Mouse (Mus musculus) olfactory bulb, adult 2 months (tissue): Measurements from ENCODE around the gene Myzap. TPM values are rescaled to one million over a fixed set of nuclear protein-coding genes. Genes with fewer than 3 reads are reported as not detected.
"Not testable (repeated sequence)": the region's sequence is repeated elsewhere in the genome, so short reads cannot be mapped to it uniquely, and the experiment has no call there.

ENCODE experiments used
- H3K27ac ChIP-seq: fragments of 200-500 bp; 2 replicates; pipeline ENCODE4 v1.5.1; 2012; ENCODE audit warnings: low read depth, low read length; ENCODE audit not compliant: insufficient read depth
- H3K4me1 ChIP-seq: fragments of 200-500 bp; 2 replicates; pipeline ENCODE4 v1.6.1; 2012; ENCODE audit warnings: low read length; ENCODE audit not compliant: control insufficient read depth, insufficient read depth
- H3K4me3 ChIP-seq: fragments of 200-500 bp; 2 replicates; pipeline ENCODE4 v1.5.1; 2012; ENCODE audit warnings: mild to moderate bottlenecking, low read depth, low read length, moderate library complexity; ENCODE audit not compliant: insufficient read depth
- CTCF ChIP-seq: fragments of 200-500 bp; IDR thresholded peaks from 2 replicates; pipeline ENCODE4 v1.5.1; 2012; ENCODE audit warnings: low read depth, mild to moderate bottlenecking, low read length, moderate library complexity; ENCODE audit not compliant: insufficient read depth
- POLR2A ChIP-seq: fragments of 200-500 bp; IDR thresholded peaks from 2 replicates; pipeline ENCODE4 v1.6.1; 2012; ENCODE audit warnings: mild to moderate bottlenecking, low read depth, low read length, moderate library complexity; ENCODE audit not compliant: insufficient read depth
- WGBS: fragments of 180-500 bp; shearing (Covaris S2); methylation state at CpG from one replicate; pipeline ENCODE4 v1.1.7; 2018; 5-methylcytosine and 5-hydroxymethylcytosine counted together
- polyA plus RNA-seq: library from polyadenylated mRNA; stranded (reverse); fragments of >200 nt; gene quantifications from 2 replicates; pipeline ENCODE4 v1.2.4, GENCODE M21; 2012; ENCODE audit warnings: low replicate concordance; ENCODE audit not compliant: missing spikeins, insufficient read depth, insufficient read length

Myzap gene
- polyA plus RNA-seq, 1 experiment, result not detected

DNA sequence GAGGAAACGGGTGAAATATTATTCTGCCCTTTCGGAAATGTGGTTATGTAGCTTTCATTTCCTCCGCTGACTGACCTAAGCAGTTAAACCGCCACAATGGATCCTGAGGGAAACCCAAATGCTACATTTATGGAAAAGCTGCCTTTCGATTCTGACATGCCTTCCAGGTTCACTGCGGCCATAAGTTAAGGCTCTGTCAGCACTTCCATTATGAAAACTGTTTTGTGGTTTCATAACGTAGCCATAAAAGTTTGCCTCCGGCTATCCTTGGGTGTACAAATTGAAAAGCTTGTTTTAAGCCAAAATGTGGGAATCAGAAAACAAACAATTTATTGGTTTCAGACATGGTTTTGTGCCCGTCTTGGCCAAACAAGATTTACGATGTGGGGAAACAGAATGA is 79.3 kb downstream of the Myzap start:
- Histone ChIP-seq H3K4me3 (no peak overlapping the region), H3K27ac (no peak overlapping the region), H3K4me1 (no peaks in the 10 kb centered on the region)
- WGBS, result 89% methylated on average over 10 of the region's 10 CpGs
- TF ChIP-seq POLR2A (no peak), CTCF (no peak)

DNA sequence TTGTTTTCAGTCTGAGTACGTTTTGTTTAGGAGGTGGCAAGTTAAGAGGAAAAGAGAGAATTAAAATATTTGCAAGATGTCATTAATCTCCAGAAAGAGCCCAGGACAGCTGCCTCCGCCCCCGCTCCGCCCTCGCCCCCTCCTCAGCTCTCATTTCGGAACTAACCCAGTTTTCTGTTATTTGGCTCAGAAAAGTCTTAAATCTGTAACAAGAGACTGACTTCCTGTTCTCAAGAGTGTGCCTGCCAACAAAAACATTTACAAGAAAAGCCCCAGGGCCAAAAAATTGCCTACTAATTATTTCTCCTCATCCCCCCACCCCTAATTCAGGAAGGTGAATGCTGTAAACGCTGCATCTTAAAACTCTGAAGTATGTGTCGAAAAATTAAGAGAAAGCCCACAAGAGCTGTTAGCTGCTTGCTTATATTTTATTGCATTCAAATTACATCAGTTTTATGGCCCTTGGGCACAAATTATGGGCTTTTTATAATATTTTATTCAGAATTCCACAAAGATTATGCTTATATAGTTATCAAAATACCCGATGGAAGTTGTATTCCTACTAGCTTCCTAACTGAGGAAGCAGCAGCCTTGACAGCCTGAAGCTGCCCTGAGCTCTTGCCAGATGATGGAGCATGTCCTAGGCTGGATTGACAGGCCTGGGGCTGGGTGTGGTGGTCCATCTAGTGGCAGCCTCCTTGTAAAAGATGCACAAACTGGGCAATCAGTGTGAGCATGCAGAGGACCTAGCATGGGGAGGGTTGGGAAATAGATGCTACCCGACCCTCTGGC is 93.6 kb downstream of the Myzap start:
- TF ChIP-seq CTCF (no peak), POLR2A (no peak)
- H3K4me3 ChIP-seq, result no peak overlapping the region
- no peak overlapping the region for H3K27ac ChIP-seq
- WGBS, result 58% methylated on average over 10 of the region's 10 CpGs
- no peaks in the 10 kb centered on the region for H3K4me1 ChIP-seq

DNA sequence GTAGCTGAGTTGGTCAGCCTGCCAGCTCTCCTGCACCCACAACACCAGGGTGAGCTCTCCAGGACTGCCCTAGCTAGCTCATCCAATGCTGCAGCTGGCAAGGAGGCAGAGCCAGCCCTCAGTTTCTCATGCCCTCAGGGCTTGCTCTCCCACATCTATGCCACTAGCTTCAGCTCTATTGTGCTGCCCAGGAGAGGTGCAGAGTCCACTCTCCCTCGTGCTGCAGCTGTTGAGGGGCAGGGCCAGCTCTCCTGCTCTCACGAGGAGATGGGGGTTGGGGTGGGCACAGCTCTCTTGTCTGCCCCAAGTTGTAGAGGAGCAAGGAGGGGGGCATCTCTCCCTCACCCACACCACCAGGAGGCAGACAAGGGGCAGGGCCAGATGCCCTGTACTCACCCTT is 95.5 kb downstream of the Myzap start:
- WGBS, result 31% methylated on average over 2 of the region's 2 CpGs
- Histone ChIP-seq H3K27ac (no peak overlapping the region), H3K4me3 (no peak overlapping the region), H3K4me1 (no peaks in the 10 kb centered on the region)
- TF ChIP-seq CTCF (no peak), POLR2A (no peak)

DNA sequence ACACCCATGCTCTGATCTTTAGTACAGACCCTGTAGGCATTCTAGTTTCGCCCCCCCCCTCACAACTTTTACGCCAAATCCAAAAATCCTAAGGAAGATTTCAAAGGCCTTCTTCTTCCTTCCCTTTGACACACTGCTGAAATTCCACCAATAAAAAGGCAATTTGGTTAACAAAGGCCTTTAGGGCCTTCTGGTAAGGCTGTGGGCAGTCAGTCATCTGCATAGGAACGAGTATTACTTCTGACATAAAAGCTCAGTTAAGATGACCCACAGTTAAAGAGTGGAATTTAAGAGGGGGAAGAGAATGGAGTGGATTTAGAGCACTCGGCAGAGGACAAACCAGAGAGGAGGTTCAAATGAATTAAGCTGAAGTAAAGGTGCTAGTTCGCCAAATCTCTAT is 98.4 kb downstream of the Myzap start:
- Histone ChIP-seq H3K4me3 (no peak overlapping the region), H3K27ac (no peak overlapping the region), H3K4me1 (no peaks in the 10 kb centered on the region)
- TF ChIP-seq CTCF, result no peak
- no peak for TF ChIP-seq POLR2A
- WGBS, result 68% methylated on average over 5 of the region's 5 CpGs

DNA sequence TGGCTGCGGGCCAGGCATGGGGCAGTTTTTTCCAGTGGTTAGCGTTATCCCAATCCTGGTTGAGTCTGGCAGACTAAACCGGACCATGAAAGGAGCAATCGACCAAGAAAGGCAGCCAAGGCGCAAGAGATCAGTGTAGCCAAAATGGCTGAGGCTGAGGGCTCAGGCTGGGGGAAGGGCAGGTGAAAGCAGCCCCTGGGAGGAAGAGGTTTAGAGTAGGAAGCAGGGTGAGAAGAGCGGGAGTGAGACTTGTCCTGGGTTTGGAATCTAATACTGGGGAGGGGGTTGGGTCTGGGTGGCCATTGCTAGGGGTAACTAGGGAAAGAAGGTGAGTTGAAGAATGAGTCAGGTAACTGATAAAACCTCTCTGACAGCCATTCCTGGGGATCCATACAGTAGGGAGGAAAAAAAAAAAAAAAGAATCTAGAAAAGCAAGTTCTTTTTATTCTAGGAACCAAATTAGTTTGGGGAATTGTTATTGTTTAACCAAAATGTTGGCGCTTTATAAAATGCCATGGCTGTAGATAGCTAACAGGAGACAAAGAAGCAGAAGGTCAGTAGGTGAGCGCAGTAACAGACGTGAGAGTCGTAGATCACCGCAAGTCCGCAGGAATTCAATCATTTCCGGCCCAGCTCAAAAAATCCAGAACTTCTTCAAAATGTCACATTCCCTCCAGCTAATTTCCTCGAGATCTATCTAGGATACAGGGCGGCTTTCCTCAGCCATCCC is 99.7 kb downstream of the Myzap start:
- Histone ChIP-seq H3K27ac (no peak overlapping the region), H3K4me1 (no peaks in the 10 kb centered on the region), H3K4me3 (no peak overlapping the region)
- WGBS, result 85% methylated on average over 15 of the region's 15 CpGs
- TF ChIP-seq POLR2A (no peak), CTCF (no peak)

DNA sequence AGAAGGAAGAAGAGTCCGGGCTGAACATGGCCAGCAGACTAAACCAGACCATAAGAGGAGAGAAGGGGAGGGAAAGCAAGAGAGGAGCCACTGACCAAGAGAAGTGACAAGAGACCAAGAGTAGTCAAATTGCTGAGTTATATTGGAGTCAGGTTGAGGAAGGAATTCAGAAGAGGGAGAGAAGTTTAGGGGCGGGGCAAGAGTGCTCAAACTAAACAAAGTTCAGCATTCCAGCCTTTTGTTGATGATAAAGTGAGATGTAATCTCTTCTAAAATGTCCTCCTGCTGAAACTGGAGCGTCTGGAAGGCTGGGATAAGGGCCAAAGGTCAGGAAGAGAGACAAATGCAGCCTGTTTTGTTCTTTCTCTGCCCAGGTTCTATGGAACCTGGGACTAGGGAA is 102.1 kb downstream of the Myzap start:
- H3K4me1 ChIP-seq, result no peaks in the 10 kb centered on the region
- H3K27ac ChIP-seq, result no peak overlapping the region
- no peak overlapping the region for H3K4me3 ChIP-seq
- TF ChIP-seq POLR2A (no peak), CTCF (no peak)
- 65% methylated on average over 3 of the region's 3 CpGs for WGBS

DNA sequence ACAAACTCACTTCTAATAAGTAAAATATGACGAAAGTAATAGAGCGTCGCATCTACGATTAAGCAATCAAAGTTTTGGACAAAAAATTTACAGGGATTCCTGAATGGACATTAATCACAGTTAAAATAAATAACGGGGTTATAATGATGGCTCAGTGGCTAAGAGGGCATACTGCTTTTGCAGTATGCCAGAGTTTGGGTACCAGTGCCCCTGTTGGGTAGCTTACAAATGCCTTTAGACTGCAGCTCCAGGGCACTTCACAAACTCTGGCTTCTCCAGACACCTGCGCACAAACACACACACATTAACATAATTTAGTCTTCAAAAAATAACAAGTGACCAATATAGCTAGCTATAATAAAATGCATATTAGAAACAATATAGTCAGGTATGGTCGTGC is 106.0 kb downstream of the Myzap start:
- H3K27ac ChIP-seq, result no peak overlapping the region
- WGBS, result 40% methylated on average over 7 of the region's 7 CpGs

DNA sequence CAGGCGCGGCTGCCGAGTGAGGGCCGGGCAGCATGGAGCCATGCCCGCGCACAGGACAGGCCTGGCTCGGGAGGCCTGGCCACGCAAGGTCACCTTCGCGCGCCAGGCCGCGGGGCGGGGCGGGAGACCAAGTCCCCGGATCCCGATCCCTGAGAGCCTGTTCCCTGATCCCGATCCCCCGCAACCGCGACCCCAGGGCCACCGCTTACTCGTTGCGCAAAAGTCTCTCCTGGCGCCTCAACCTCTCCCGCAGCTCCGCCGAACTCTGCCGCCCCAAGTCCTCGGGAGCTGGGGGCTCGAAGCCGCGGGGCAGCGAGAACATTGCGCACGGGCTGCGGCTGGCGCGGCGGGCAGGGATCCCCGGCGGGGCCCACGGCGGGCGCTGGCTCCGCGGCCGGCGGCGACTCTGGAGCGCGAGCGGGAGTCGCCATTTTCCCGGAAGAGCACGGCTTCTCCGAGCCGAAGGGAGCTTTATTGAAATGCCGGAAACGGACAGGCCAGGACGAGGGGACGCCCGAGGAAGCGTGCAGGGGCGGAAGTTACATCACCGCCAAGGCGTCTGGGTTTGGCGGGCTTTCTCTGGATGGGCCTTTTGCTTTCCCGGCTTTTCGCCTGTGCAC is 106.6 kb downstream of the Myzap start, which contains the start of gene Polr2m:
Gene Polr2m, minus strand, starts transcription at position 461 of the 620 bp plus-strand sequence.
- WGBS, result under 1% methylated on average over 70 of the region's 70 CpGs
- H3K4me3 ChIP-seq, result peak within 1 kb of the TSS; percentile 96
- H3K4me1 ChIP-seq, result peaks cover 3% of the 10 kb centered on the region; the same call in 1 of the 2 replicates
- TF ChIP-seq CTCF, result no peak
- TF ChIP-seq POLR2A, result peak; percentile 61
- H3K27ac ChIP-seq, result peak within 1 kb of the TSS; percentile 87

More for the DNA sequence above, 106.0 kb downstream of the Myzap start:
- TF ChIP-seq CTCF (no peak), POLR2A (no peak)
- Histone ChIP-seq H3K4me3 (no peak overlapping the region), H3K4me1 (peaks cover 3% of the 10 kb centered on the region; the same call in 1 of the 2 replicates)

DNA sequence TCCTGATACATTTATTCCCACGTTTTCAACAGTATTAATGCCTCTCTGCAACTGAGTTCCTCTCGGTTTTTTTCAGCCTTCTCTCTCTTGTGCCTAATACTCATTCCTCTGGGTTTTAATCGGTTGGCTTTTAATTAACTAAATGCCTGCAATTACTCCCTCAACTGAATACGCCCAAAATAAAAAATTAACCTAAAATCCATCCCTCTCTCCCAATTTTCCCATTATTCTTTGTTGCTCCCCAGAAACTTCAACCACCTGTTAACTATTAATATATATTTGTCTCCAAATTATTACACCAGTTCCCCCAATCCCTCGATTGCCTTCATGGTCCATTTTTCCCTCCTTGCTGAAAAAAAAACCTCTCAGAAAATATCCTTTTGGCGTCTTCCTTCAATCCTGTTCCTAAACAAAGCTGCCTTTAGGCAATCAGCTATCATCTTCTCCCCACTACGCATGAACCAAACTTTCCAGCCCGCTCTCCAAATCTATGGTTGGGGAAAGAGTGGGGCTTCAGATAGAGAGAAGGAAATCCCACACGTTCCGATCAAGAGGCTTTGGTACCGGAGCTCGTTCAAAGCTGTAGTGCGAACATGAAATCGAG is 107.2 kb downstream of the Myzap start:
- H3K27ac ChIP-seq, result peak overlapping the region; percentile 87
- peaks cover 3% of the 10 kb centered on the region; the same call in 1 of the 2 replicates for H3K4me1 ChIP-seq
- TF ChIP-seq POLR2A (no peak), CTCF (no peak)
- peak overlapping the region; percentile 96 for H3K4me3 ChIP-seq
- WGBS, result under 1% methylated on average over 14 of the region's 14 CpGs

DNA sequence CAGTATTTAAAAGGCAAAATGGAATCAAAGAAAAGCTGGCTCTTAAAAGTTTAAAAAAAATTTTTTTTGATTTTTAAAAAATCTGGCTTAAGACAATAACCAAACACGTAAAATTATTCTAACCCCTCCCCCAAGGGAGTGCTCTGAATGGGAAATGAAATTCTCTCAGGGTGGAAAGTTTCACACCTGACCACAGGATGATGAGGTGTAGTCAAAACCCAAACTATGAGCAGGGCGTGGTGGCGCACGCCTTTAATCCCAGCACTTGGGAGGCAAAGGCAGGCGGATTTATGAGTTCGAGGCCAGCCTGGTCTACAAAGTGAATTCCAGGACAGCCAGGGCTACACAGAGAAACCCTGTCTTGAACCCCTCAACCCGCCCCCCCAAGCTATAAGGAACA is 108.3 kb downstream of the Myzap start:
- not testable (repeated sequence) for H3K4me3 ChIP-seq, H3K4me1 ChIP-seq, H3K27ac ChIP-seq
- 90% methylated on average over 7 of the region's 7 CpGs for WGBS
